Mouse (Mus musculus) spleen, adult 2 months (tissue): Measurements from ENCODE around the gene Prdm1.

ENCODE experiments used
- CTCF ChIP-seq: fragments of 200-500 bp; IDR thresholded peaks from 2 replicates; pipeline ENCODE4 v1.5.1; 2011; ENCODE audit warnings: mild to moderate bottlenecking, inconsistent platforms; ENCODE audit not compliant: insufficient read depth, insufficient read length, insufficient replicate concordance; ENCODE audit errors: extremely low read depth
- POLR2A ChIP-seq: fragments of 200-500 bp; IDR thresholded peaks from 2 replicates; pipeline ENCODE4 v1.6.1; 2011; ENCODE audit warnings: low read depth, low read length, inconsistent platforms

GRCm38 (mm10) chr10:44460095-44460810, 68.0 kb downstream of the Prdm1 start:
- TF ChIP-seq CTCF (peak; percentile 14; the same call in 1 of the 2 replicates), POLR2A (no peak)
